ENCODE assay signal across 19 mouse cellular contexts in genomic region chr3:106198030-106198429, GRCm38 (mm10). TPM values are rescaled to one million over a fixed set of nuclear protein-coding genes. Genes with fewer than 3 reads are reported as not detected.
"Had no signal": no experiment of that assay in that cellular context is flagged by ENCODE, and none has a peak within 500 bp of the region (broad histone marks: within the 10 kb centered on the region; RNA-seq: fewer than 3 reads in every experiment).

No protein-coding gene starts in this region.

RNA-seq across cellular contexts. Expression of gene Chil4, which starts 21.3 kb away (rescaled TPM):
- polyA plus RNA-seq: cortical plate, adult 2 months; embryonic facial prominence, embryonic 10.5 days; embryonic facial prominence, embryonic 11.5 days; embryonic facial prominence, embryonic 12.5 days; embryonic facial prominence, embryonic 13.5 days; embryonic facial prominence, embryonic 14.5 days; erythroblast, embryonic 14.5 days; forebrain, embryonic 10.5 days; forebrain, embryonic 11.5 days; forebrain, embryonic 12.5 days; forebrain, embryonic 13.5 days; forebrain, embryonic 14.5 days; forebrain, embryonic 15.5 days; forebrain, embryonic 16.5 days; forebrain, postnatal 0 days; frontal cortex, adult 2 months; gonadal fat pad, adult 2 months; heart, adult 2 months had no signal

RNA-seq across cellular contexts. Expression of gene Chil3, which starts 30.7 kb away (rescaled TPM):
- polyA plus RNA-seq: embryonic facial prominence, embryonic 10.5 days; embryonic facial prominence, embryonic 11.5 days; embryonic facial prominence, embryonic 12.5 days; embryonic facial prominence, embryonic 13.5 days; embryonic facial prominence, embryonic 15.5 days; erythroblast, embryonic 14.5 days; forebrain, embryonic 10.5 days; forebrain, embryonic 11.5 days; forebrain, embryonic 12.5 days; forebrain, embryonic 13.5 days; forebrain, embryonic 14.5 days; forebrain, embryonic 15.5 days; forebrain, embryonic 16.5 days had no signal
